Mouse (Mus musculus): ENCODE data around the gene Kcnab3. TPM values are rescaled to one million over a fixed set of nuclear protein-coding genes. Genes with fewer than 3 reads are reported as not detected.

Gene Kcnab3
- polyA plus RNA-seq, 1 experiment from 2014 or later, result 1.6 TPM

DNA sequence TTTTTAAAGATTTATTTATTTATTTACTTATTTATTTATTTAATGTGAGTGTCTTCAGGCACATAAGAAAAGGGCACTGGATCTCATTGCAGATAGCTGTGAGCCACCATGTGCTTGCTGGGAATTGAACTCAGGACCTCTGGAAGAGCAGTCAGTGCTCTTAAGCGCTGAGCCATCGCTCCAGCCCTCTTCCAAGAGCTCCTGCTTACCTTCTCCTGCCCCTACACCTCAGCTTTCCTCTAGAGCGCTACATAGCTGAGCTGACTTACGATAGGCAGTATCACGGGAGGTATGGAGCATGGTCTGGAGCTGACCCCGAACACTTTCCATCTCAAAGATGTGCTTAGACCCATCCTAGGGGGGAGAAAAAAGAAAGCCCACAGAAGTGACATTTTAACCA, 4.5 kb upstream of the Kcnab3 start:
- in situ Hi-C loops (cut with MboI; ENCODE audit: low pct_unique_long_range_greater_than_20kb), result loop anchor here (5.0 kb wide), 1 partner anchor 54 kb away; no protein-coding TSS in a partner anchor
- CTCF ChIA-PET, result interaction anchor here (0.9 to 1.5 kb wide), 3 partner anchors 13 to 52 kb away, joined by 3 to 4 read pairs (median 3); no protein-coding TSS in a partner anchor
- POLR2A ChIA-PET, result interaction anchor here (0.9 to 1.3 kb wide), 2 partner anchors 47 to 88 kb away, joined by 3 read pairs; no protein-coding TSS in a partner anchor
- ATAC-seq (no peak), DNase-seq (ENCODE audit: low read depth, low spot score) (no peak)
- no peaks in the 10 kb centered on the region for H3K27me3 ChIP-seq
- TF ChIP-seq CTCF (IDR thresholded peaks at IDR 0.05), result no peak

DNA sequence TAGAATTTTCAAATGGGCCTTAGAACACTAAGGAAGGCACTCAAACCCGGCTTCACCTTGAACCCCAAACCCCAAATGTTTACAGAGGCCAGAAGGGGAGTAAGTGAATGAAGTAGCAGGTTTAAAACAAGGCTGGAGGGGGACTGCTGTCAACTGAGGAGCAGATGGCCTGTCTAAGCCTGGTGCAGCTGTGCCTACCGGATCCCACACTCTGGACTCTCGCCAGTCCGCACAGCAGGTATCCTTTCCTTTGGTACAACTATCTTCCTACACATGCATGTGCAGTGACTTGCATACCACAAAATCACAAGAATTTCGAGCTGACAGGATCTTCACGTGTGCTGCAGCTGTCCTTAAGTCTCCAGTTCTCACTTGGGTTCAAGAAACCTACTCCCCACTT, 4.0 kb upstream of the Kcnab3 start:
- in situ Hi-C loops (cut with MboI; ENCODE audit: low pct_unique_long_range_greater_than_20kb), result loop anchor here (5.0 kb wide), 1 partner anchor 55 kb away; no protein-coding TSS in a partner anchor
- ATAC-seq (no peak), DNase-seq (ENCODE audit: low read depth, low spot score) (no peak)
- H3K27me3 ChIP-seq, result no peaks in the 10 kb centered on the region
- TF ChIP-seq CTCF (IDR thresholded peaks at IDR 0.05), result no peak
- ChIA-PET CTCF (interaction anchor here (1.2 to 1.5 kb wide), 2 partner anchors 14 to 15 kb away, joined by 3 read pairs; no protein-coding TSS in a partner anchor), POLR2A (no interaction called here)

DNA sequence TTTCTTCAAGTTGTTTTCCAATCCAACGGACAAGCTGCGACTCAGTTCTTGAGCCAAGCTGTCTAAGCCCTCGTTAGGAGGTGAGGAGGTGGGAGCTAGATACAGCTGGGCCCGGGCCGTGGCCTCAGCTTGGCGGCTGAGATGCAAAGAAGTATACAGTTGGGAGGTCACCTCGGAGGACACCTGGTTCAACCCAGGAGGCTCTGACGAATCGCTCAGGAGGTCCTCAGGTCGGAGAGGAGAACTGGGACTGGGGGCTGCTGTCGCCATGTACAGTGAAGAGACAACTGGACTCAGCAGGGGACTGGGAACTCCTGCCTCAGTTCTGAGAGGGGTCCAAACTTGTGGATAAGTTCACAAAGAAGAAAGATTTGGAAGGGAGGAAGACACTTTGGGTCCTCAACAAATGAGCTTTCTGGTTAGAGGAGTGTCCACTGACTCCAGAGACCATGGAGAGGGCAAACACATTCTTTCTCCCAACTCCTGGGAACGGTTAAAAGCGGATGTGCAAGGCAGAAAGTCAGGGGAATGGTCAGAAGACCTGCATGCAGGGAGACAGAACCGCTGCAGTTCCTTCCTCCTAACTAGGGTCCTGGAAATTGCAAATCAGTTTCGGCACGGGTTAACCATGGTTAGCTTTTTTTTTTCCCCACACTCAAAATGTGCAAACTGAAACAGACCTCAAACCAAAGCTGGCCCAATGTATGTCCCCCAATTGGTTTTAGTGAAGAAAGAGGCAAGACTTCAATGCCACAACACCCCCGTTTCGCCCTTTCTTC, 3.2 kb upstream of the Kcnab3 start:
- POLR2A ChIA-PET, result interaction anchor here (1.3 kb wide), 1 partner anchor 13 kb away, joined by 4 read pairs; no protein-coding TSS in a partner anchor
- DNase-seq (ENCODE audit: low read depth, low spot score) (no peak), ATAC-seq (no peak)
- CTCF ChIA-PET, result interaction anchor here (0.9 to 1.5 kb wide), 3 partner anchors 16 to 63 kb away, joined by 3 read pairs; no protein-coding TSS in a partner anchor
- no peak for TF ChIP-seq CTCF (IDR thresholded peaks at IDR 0.05)
- H3K27me3 ChIP-seq, result no peaks in the 10 kb centered on the region
- in situ Hi-C loops (cut with MboI; ENCODE audit: low pct_unique_long_range_greater_than_20kb), result loop anchor here (5.0 kb wide), 1 partner anchor 56 kb away; no protein-coding TSS in a partner anchor

DNA sequence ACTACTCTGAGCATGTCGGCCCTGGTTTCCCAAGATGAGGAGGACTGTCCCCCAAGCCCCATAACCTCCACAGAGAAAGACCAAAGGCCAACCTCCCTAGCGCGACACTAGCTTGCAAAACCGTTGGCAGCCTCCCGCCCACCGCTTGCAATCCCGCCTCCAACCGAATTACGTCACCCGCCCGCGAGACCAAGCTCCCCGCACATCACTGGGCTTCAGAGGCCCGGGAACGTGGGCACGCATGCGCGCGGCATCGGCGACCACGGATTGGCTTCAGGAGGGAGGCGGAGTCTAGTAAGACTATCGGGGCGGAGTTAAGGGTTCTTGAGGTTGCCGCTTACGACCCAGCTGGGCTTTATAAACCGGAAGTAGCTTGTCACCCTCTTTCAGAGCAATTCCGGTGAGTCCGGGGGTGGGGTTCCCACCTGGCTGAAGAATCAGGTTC, 2.4 kb upstream of the Kcnab3 start, which contains the start of the genes Cntrob and Trappc1:
Gene Cntrob, minus strand, starts transcription at position 109 of the 445 bp plus-strand sequence.
Gene Trappc1, plus strand, starts transcription at position 314 of the 445 bp plus-strand sequence.
- in situ Hi-C loops (cut with MboI; ENCODE audit: low pct_unique_long_range_greater_than_20kb), result loop anchor here (5.0 kb wide), 1 partner anchor 56 kb away; no protein-coding TSS in a partner anchor
- ChIA-PET POLR2A (interaction anchor here (0.7 to 1.3 kb wide), 3 partner anchors 13 to 54 kb away, joined by 3 to 4 read pairs (median 3); no protein-coding TSS in a partner anchor), CTCF (interaction anchor here (0.9 to 1.3 kb wide), 3 partner anchors 10 to 64 kb away, joined by 3 to 4 read pairs (median 3); no protein-coding TSS in a partner anchor)
- peak; percentile 77 for ATAC-seq
- no peak for TF ChIP-seq CTCF (IDR thresholded peaks at IDR 0.05)
- DNase-seq (ENCODE audit: low read depth, low spot score), result peak; percentile 92
- no peaks in the 10 kb centered on the region for H3K27me3 ChIP-seq

DNA sequence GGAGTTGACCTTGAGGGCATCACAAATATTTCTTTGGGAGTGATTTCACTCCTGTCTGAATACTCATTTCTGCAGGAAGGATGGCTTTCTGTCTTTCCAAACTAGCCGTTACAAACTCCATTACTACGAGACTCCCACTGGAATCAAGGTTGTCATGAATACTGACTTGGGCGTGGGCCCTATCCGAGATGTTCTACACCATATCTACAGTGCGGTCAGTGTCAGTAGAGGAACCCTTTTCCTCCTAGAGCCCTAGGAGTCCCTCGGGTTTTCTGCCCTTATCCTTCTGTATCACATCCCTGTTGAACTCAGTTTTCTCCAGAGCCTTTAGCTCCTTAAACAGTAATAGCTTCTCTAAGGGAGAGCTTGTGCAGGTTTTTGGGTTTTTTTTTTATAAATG, 1.3 kb upstream of the Kcnab3 start:
- no peak for ATAC-seq
- POLR2A ChIA-PET, result interaction anchor here (0.6 to 1.6 kb wide), 2 partner anchors 46 to 384 kb away, joined by 5 read pairs; no protein-coding TSS in a partner anchor
- DNase-seq (ENCODE audit: low read depth, low spot score), result no peak
- CTCF ChIA-PET, result interaction anchor here (0.7 to 1.8 kb wide), 5 partner anchors 9 to 93 kb away, joined by 3 to 7 read pairs (median 5); no protein-coding TSS in a partner anchor
- no peaks in the 10 kb centered on the region for H3K27me3 ChIP-seq
- no peak for TF ChIP-seq CTCF (IDR thresholded peaks at IDR 0.05)
- in situ Hi-C loops (cut with MboI; ENCODE audit: low pct_unique_long_range_greater_than_20kb), result loop anchor here (5.0 kb wide), 1 partner anchor 57 kb away; no protein-coding TSS in a partner anchor

DNA sequence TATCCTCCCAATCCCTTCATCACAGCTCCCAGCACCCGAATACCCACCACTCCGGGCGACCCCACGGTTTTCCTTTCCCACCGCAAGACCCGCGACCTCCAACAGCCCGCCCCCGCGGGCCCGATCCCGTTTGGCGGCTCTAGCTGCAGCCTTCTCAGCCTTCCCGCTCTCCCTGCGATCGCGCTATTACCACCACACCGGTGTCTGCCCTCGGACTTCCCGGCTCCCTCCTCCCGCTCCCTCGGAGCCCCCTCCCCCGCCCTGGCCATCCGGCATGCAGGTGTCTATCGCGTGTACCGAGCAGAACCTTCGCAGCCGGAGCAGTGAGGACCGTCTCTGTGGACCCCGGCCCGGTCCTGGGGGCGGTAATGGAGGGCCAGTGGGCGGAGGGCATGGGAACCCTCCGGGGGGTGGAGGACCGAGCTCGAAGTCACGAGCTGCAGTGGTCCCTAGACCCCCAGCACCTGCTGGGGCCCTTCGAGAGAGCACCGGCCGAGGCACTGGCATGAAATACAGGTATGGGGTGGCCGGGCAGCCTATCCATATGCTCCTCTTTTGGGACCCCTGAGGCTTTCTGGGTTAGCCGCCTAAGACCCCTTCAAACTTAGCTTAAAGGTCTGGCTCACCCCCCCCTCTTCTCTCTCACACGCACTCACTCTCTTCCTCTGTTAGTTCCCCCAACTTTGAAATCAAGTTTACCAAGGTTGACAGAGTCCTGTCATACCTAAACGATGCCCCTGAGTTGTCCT, 524 bp downstream of the Kcnab3 start:
- DNase-seq (ENCODE audit: low read depth, low spot score) (no peak), ATAC-seq (no peak)
- no peak for TF ChIP-seq CTCF (IDR thresholded peaks at IDR 0.05)
- in situ Hi-C loops (cut with MboI; ENCODE audit: low pct_unique_long_range_greater_than_20kb), result no loop called here
- CTCF ChIA-PET, result interaction anchor here (1.1 to 1.8 kb wide), 3 partner anchors 58 to 252 kb away, joined by 3 to 7 read pairs (median 4); no protein-coding TSS in a partner anchor
- H3K27me3 ChIP-seq, result no peaks in the 10 kb centered on the region
- POLR2A ChIA-PET, result interaction anchor here (0.8 to 1.5 kb wide), 2 partner anchors 13 to 41 kb away, joined by 3 to 6 read pairs; no protein-coding TSS in a partner anchor

DNA sequence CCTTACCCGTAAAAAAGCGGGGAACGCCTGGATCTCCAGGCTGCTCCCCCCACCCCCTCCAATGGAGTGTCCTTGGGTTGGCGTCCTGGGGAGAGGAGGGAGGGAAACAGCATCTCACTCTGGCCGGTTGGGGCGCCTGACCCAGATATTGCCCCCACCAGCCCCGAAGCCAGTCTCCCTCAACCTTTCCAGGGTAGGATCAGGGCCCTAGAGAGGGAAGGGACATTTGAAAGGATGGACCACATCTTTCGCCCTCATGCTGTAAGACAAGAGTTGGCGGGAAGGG, 1.0 kb downstream of the Kcnab3 start:
- CTCF ChIA-PET, result no interaction called here
- POLR2A ChIA-PET, result interaction anchor here (1.5 kb wide), 1 partner anchor 41 kb away, joined by 6 read pairs; no protein-coding TSS in a partner anchor
- DNase-seq (ENCODE audit: low read depth, low spot score), result no peak
- H3K27me3 ChIP-seq, result no peaks in the 10 kb centered on the region
- no peak for TF ChIP-seq CTCF (IDR thresholded peaks at IDR 0.05)
- no peak for ATAC-seq
- in situ Hi-C loops (cut with MboI; ENCODE audit: low pct_unique_long_range_greater_than_20kb), result no loop called here

DNA sequence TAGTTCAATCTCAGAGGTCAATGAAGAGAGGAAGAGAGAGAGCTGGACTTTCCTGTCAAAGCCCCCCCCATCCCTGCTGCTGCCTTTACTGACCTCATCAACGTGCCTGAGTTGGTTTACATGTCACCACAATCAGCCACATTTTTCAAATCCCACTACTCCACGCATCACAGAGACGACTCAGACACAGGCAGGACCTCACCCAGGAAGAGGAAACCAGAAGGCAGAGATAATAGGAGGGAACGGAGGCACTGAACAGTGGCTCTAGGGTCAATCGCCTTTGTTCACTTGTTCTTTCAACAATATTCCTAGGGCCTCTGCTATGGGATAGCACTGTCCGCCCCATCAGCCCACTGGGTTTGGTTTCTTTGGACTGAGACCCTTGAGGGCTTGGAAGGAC, 1.6 kb downstream of the Kcnab3 start:
- TF ChIP-seq CTCF (IDR thresholded peaks at IDR 0.05), result no peak
- no peak for ATAC-seq
- no peak for DNase-seq (ENCODE audit: low read depth, low spot score)
- ChIA-PET CTCF (interaction anchor here (1.9 kb wide), 1 partner anchor 58 kb away, joined by 6 read pairs; no protein-coding TSS in a partner anchor), POLR2A (interaction anchor here (1.2 kb wide), 1 partner anchor 12 kb away, joined by 4 read pairs; no protein-coding TSS in a partner anchor)
- in situ Hi-C loops (cut with MboI; ENCODE audit: low pct_unique_long_range_greater_than_20kb), result no loop called here
- H3K27me3 ChIP-seq, result no peaks in the 10 kb centered on the region

DNA sequence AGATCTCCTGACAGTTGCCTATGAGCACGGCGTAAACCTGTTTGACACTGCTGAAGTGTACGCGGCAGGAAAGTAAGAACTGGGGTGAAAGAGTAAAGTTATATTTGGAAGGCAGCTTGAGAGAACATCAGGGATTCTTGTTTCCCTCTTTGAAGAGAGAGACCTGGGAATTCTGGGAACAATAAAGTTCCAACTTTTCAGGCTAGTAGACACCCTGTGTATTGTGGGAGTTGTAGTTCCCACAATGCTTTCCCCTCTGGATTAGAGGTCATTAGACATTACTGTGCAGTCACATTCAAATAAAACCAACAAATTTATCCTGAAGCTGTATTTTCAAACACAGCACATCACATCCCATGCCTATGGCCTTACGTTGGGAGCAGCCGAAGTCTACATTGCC, 2.5 kb downstream of the Kcnab3 start:
- in situ Hi-C loops (cut with MboI; ENCODE audit: low pct_unique_long_range_greater_than_20kb), result no loop called here
- DNase-seq (ENCODE audit: low read depth, low spot score) (no peak), ATAC-seq (no peak)
- TF ChIP-seq CTCF (IDR thresholded peaks at IDR 0.05), result no peak
- CTCF ChIA-PET, result interaction anchor here (1.0 to 1.9 kb wide), 3 partner anchors 59 to 185 kb away, joined by 3 to 6 read pairs (median 3); no protein-coding TSS in a partner anchor
- POLR2A ChIA-PET, result interaction anchor here (1.2 kb wide), 1 partner anchor 11 kb away, joined by 4 read pairs; no protein-coding TSS in a partner anchor
- no peaks in the 10 kb centered on the region for H3K27me3 ChIP-seq

DNA sequence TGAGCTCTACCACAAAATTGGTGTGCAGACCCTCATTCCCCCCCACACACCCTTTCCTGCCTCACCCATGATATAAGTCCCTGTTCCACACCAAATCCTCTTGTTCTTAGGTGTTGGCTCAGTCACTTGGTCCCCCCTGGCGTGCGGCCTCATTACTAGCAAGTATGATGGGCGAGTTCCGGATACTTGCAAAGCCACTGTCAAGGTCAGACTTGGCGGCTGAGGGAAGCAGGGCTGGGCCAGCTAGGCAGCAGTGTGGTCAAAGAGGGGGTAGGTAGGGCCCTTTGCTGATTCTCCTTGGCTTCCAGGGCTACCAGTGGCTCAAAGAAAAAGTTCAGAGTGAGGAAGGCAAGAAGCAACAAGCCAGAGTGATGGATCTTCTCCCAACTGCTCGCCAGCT, 5.1 kb downstream of the Kcnab3 start:
- CTCF ChIA-PET, result interaction anchor here (1.2 kb wide), 1 partner anchor 62 kb away, joined by 4 read pairs; no protein-coding TSS in a partner anchor
- H3K27me3 ChIP-seq, result no peaks in the 10 kb centered on the region
- in situ Hi-C loops (cut with MboI; ENCODE audit: low pct_unique_long_range_greater_than_20kb), result no loop called here
- no peak for ATAC-seq
- TF ChIP-seq CTCF (IDR thresholded peaks at IDR 0.05), result no peak
- POLR2A ChIA-PET, result no interaction called here
- no peak for DNase-seq (ENCODE audit: low read depth, low spot score)
